Mouse (Mus musculus): ENCODE measurements at regions not wholly inside any gene's neighbourhood (a gene's known extent, or its start where the extent isn't known, plus 50 kb on each side); places are given as distances from the start of the nearest gene placed in this dataset.

- in situ Hi-C loops (cut with MboI; ENCODE audit: low pct_unique_long_range_greater_than_20kb in 1 of 2, low sequenced_read_pairs in 2 of 2, unreplicated experiment in 1 of 2): no loop called here
Observed at GRCm38 (mm10) chr4:125222922-125223321, 95.3 kb upstream of the Zc3h12a start.

DNA sequence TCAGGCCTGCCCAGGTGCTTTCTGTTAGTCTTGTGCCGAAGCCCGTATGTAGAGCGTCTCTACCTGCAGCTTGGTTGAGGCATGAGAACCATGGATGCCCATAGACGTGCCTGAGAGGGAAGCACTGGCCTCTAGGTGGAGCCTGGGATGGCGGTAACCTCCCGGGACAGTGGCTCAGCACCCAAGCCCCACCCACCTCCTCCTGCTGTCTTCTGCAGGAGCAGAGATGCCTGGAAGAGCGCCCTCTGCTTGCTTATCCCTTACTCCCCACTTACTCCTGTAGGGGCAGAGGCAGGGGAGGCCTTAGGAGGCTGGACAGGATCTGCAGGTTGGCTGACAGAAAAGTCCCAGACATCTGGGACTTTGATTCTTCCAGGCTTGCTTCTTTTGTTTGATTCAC, 92.7 kb upstream of the Zc3h12a start:
- in situ Hi-C loops (cut with MboI; ENCODE audit: low pct_unique_long_range_greater_than_20kb in 1 of 2, low sequenced_read_pairs in 2 of 2, unreplicated experiment in 1 of 2): no loop called here

GRCm38 (mm10) chr4:125219209-125219608, 91.6 kb upstream of the Zc3h12a start:
- in situ Hi-C loops (cut with MboI; ENCODE audit: low pct_unique_long_range_greater_than_20kb in 1 of 2, low sequenced_read_pairs in 2 of 2, unreplicated experiment in 1 of 2): loop anchor here in 1 of 2 experiments (5.0 kb wide), 1 partner anchor 42 kb away; no protein-coding TSS in a partner anchor

DNA sequence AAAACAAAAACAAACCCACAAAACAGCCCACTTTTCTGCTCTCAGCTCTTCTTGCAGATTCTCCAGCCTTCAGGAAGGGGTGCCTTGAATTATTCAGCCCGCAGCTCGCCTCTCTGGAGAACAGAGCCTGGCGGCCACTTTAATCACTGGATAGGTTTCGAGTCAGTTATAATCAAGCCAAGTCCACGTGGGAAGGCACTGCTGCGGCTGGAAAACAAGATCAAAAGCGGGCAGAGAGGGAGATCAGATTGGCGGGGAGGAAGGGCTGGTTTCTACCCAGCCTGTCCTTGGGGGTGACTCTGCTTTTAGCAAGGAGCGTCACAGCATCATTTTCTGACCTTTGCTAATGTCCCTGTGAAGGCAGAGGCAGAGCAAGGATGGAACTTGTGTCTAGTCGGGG, 86.7 kb upstream of the Zc3h12a start:
- in situ Hi-C loops (cut with MboI; ENCODE audit: low pct_unique_long_range_greater_than_20kb in 1 of 2, low sequenced_read_pairs in 2 of 2, unreplicated experiment in 1 of 2): no loop called here

DNA sequence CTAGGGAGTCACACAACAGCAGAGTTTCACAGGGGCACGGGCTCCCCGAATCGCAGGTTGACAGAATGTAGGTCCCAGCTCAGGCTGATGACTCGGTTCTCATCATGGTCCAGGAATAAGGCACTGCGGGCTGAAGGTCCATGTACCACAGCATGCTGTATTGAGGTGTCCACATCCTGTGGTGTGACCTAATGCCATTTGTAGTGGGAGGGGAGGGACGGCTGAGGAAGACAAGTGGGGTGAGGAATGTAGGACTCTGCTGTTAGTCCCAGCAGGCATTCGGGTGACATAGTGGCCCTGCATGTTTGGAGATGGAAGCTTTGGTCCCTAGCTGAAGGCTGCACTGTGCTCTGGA, 84.5 kb upstream of the Zc3h12a start:
- in situ Hi-C loops (cut with MboI; ENCODE audit: low pct_unique_long_range_greater_than_20kb in 1 of 2, low sequenced_read_pairs in 2 of 2, unreplicated experiment in 1 of 2): no loop called here

GRCm38 (mm10) chr4:125211459-125212175, 84.0 kb upstream of the Zc3h12a start:
- in situ Hi-C loops (cut with MboI; ENCODE audit: low pct_unique_long_range_greater_than_20kb in 1 of 2, low sequenced_read_pairs in 2 of 2, unreplicated experiment in 1 of 2): no loop called here

DNA sequence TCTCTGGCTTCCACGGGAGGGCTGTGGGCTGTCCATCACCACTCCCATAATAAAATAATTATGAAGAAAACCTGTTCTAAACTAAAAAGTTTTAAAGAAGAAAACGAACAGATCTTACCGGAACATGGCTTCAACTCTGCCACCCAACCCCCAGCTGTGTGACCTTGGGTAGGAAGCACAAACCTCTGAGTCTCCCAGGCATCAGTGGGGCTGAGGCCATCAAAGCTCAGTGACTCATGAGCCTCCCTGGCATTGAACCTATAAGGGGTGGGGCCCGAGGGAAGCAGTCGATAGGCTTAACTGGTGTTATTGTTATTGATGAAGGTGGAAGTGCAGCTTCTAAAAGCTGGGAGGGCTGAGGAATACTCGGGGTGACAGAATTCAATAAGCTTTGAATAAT, 83.1 kb upstream of the Zc3h12a start:
- in situ Hi-C loops (cut with MboI; ENCODE audit: low pct_unique_long_range_greater_than_20kb in 1 of 2, low sequenced_read_pairs in 2 of 2, unreplicated experiment in 1 of 2): no loop called here

DNA sequence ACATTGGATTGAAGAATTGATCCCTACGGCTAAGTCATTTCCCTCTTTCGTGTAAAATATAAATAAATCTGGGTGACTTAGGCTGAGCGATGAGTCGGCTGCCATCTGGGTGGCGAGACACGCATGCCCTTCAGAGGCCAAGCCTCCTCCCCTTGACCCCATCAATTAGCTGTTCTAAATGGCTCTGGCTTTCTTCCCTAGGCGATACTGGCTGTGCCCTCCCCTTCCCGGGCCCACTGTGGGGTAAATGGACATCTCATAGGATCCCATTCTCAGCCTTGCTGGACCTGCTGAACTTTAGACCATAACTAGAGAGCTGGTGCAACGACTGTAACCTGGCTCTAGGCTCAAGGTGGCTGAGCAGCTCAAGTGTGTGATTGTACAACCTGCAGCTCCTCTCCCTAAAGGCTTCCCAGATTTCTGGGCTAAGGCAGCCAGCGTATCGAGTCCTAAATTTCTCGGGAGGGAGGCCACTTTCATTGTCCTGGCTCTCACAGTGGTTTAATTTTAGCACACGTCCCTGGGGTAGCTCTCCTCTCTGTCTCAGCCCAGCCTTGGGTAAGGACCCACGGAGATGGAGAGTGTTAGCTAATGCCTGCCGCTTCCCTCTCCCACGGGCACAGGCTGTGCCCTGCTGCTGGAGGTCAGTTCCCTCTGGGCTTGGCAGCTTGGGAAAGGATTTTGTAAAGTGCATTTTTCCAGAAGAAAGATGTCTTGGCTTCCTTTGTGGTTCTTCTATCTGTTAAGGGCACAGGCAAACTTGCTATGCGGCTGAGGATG, 80.7 kb upstream of the Zc3h12a start:
- in situ Hi-C loops (cut with MboI; ENCODE audit: low pct_unique_long_range_greater_than_20kb in 1 of 2, low sequenced_read_pairs in 2 of 2, unreplicated experiment in 1 of 2): no loop called here

DNA sequence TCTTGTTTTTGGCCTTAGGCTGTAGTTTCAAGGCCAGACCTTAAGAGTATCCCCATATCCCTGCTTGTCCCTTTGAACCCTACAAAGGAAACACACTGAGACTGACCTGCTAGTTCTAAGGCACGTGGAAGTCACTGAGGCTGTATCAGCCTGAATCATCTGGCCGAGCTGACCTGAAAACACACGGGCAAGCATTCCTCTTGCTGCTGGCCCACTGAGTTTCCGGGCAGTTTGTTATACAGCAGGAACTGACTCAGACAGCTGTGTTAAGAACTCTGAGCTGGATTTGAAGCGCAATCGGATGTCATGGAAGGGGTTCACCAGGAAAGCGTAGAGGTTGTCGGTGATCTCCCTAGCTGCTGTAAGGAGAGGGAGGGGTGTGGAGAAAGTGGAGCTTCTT, 75.9 kb upstream of the Zc3h12a start:
- in situ Hi-C loops (cut with MboI; ENCODE audit: low pct_unique_long_range_greater_than_20kb in 1 of 2, low sequenced_read_pairs in 2 of 2, unreplicated experiment in 1 of 2): no loop called here

DNA sequence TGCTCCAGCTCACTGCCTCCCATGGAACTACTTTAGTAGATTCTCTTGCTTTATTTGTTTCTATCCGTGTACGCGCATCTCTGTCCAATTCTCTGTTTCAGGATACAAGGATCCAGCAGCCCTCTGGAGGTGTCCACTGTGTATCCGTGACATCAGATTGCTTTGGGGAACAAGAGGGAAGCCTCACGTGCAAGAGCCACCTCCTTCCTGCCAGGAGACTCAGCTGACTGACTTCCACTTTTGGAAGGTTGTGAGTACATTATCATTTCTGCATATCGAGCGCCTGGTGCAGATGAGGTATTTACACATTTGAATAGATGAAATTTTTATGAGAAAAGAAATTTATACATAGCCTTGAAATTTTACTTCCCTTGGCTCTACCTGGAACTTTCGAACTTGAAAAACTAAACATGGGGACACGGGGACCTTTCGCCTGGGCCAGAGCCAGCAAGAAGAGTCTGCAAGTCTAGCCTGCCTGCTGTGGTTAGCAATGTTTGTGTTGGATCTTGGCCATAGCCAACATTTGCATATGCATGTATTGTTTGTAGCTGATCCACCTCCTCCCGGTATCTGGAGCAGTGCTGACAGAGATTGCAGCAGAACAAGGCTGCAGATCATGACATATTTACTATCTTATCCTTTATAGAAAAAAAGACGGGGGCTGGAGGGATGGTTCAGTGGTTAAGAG, 74.1 kb upstream of the Zc3h12a start:
- in situ Hi-C loops (cut with MboI; ENCODE audit: low pct_unique_long_range_greater_than_20kb in 1 of 2, low sequenced_read_pairs in 2 of 2, unreplicated experiment in 1 of 2): no loop called here

- in situ Hi-C loops (cut with MboI; ENCODE audit: low pct_unique_long_range_greater_than_20kb in 1 of 2, low sequenced_read_pairs in 2 of 2, unreplicated experiment in 1 of 2): no loop called here
Observed at GRCm38 (mm10) chr4:125200762-125201161, 73.1 kb upstream of the Zc3h12a start.

DNA sequence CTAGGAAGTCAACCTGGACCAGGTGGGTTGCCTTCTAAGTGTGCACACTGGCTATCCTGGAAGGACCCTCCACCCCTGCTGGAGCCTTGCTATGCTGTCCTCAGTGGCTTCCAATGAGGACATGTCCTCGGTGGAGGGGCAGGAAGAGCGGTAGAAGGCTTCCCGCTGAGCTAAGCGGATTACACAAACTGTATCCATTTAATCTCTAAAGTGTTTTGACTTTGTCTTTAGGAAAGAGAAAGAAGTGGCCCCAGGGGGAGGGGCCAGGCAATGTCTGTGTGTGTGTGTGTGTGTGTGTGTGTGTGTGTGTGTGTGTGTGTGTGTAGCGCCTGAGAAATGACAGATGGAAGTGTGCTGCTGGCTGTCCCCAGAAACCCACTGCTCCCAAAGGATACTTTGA, 71.6 kb upstream of the Zc3h12a start:
- in situ Hi-C loops (cut with MboI; ENCODE audit: low pct_unique_long_range_greater_than_20kb in 1 of 2, low sequenced_read_pairs in 2 of 2, unreplicated experiment in 1 of 2): no loop called here

GRCm38 (mm10) chr4:125195901-125196435, 68.3 kb upstream of the Zc3h12a start:
- in situ Hi-C loops (cut with MboI; ENCODE audit: low pct_unique_long_range_greater_than_20kb in 1 of 2, low sequenced_read_pairs in 2 of 2, unreplicated experiment in 1 of 2): no loop called here

DNA sequence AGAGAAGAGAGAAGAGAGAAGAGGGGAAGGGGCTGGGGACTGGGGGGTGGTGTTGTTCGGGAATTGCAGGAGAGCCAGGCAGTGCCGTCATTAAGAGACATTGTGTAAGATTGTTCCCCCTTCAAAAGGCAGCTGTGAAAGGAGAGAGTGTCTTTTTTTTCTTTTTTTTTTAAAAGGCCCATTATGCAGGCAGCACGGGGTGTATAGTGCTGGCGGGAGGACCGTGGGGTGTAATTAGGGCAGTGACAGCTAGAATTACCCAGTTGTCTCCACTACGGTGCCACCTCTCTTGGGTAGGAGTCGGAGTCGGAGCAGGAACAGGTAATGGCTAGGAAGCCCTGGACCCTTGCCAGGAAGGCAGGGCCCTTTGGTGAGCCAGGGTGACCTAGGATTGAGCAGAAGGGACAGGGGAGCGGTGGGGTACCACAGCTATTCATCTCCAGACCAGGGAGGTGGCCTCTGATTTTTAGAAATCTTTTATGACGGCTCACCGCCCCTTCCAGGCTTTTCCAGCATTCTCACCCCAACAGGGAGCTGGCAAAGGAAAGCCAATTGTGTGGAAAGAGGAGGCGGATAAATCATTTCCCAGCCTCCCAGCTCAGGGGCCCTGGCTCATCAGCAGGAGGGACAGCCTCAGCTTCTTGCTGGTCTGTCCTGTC, 67.2 kb upstream of the Zc3h12a start:
- in situ Hi-C loops (cut with MboI; ENCODE audit: low pct_unique_long_range_greater_than_20kb in 1 of 2, low sequenced_read_pairs in 2 of 2, unreplicated experiment in 1 of 2): no loop called here

DNA sequence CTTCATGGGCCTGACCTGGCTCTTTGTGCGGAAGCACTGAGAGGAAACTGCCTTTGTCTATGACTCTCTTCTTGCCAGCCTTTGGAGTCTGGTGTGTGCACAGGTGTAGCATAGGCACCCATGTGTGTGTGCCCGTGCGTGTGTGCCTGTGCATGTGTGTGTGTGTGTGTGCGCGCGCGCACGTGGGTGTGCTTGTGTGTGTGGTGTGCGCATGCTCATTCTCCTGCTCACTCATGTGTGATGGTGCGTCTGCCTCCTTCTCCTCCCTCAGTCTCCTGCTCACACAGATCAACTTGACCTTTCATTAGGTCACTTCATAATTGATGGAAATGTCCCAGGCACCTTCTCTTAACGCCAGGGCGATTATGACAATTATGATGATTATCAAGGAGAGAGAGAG, 66.7 kb upstream of the Zc3h12a start:
- in situ Hi-C loops (cut with MboI; ENCODE audit: low pct_unique_long_range_greater_than_20kb in 1 of 2, low sequenced_read_pairs in 2 of 2, unreplicated experiment in 1 of 2): no loop called here

DNA sequence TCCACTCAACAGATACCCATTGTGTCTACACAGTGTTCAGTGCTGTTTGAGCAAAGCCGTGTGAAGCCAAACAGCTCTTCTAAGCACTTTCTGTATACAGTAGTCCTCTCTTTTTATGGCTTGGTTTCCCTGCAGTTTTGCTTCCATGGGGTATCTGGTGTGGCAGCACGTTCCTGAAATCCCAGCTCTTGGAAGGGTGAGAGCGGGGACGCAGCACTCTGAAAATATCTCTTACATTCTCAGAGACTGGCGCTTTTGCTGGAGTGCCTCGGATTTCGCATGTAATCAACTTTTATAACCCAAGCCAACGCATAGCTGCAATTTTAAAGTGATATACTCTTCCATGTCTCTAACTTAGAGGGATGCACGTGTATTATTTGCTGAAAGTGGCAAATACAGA, 64.0 kb upstream of the Zc3h12a start:
- in situ Hi-C loops (cut with MboI; ENCODE audit: low pct_unique_long_range_greater_than_20kb in 1 of 2, low sequenced_read_pairs in 2 of 2, unreplicated experiment in 1 of 2): no loop called here

- in situ Hi-C loops (cut with MboI; ENCODE audit: low pct_unique_long_range_greater_than_20kb in 1 of 2, low sequenced_read_pairs in 2 of 2, unreplicated experiment in 1 of 2): no loop called here
Observed at GRCm38 (mm10) chr4:125191010-125191409, 63.4 kb upstream of the Zc3h12a start.

GRCm38 (mm10) chr4:125189971-125190370, 62.3 kb upstream of the Zc3h12a start:
- in situ Hi-C loops (cut with MboI; ENCODE audit: low pct_unique_long_range_greater_than_20kb in 1 of 2, low sequenced_read_pairs in 2 of 2, unreplicated experiment in 1 of 2): no loop called here

- in situ Hi-C loops (cut with MboI; ENCODE audit: low pct_unique_long_range_greater_than_20kb in 1 of 2, low sequenced_read_pairs in 2 of 2, unreplicated experiment in 1 of 2): no loop called here
Observed at GRCm38 (mm10) chr4:125186246-125186645, 58.6 kb upstream of the Zc3h12a start.

Data from mouse embryonic stem cell (cell line).